Mouse (Mus musculus): ENCODE data around the gene Ddx21. TPM values are rescaled to one million over a fixed set of nuclear protein-coding genes. Genes with fewer than 3 reads are reported as not detected.

The Ddx21 gene
- total RNA-seq, 2 experiments from 2014 or later: 24.8 to 30.5 TPM

Other genes with a start within 250 kb of the Ddx21 start
- 100 to 1,000 TPM; 120 to 132 TPM for gene Hk1, start 222.4 kb downstream of the Ddx21 start, total RNA-seq (2021)
- not detected for gene Hkdc1, start 179.8 kb downstream of the Ddx21 start, total RNA-seq (2021)
- gene 4930507D05Rik, start 152.8 kb downstream of the Ddx21 start, total RNA-seq (2021): under 1 TPM; 0.32 to 0.33 TPM
- 10 to 100 TPM; 30.4 to 35.6 TPM for gene Supv3l1, start 152.5 kb downstream of the Ddx21 start, total RNA-seq (2021)
- gene Vps26a, start 115.5 kb downstream of the Ddx21 start, total RNA-seq (2021): 10 to 100 TPM; 45.2 to 45.5 TPM
- gene Srgn, start 74.8 kb downstream of the Ddx21 start, total RNA-seq (2021): 10 to 100 TPM; 41.0 to 41.1 TPM
- gene Kif1bp, start 23.8 kb downstream of the Ddx21 start, total RNA-seq (2021): 10 to 100 TPM; 38.9 to 41.4 TPM
- 10 to 100 TPM; 55.8 to 58.4 TPM for gene Ddx50, start 48.9 kb upstream of the Ddx21 start, total RNA-seq (2021)
- 1 to 10 TPM; 1.2 to 1.5 TPM for gene Stox1, start 123.8 kb upstream of the Ddx21 start, total RNA-seq (2021)
- 10 to 100 TPM; 56.3 to 58.7 TPM for gene Ccar1, start 190.0 kb upstream of the Ddx21 start, total RNA-seq (2021)